Mouse (Mus musculus) midbrain, embryonic 16.5 days (tissue): ENCODE data around the gene Olfr1504. TPM values are rescaled to one million over a fixed set of nuclear protein-coding genes. Genes with fewer than 3 reads are reported as not detected.
"Not testable (repeated sequence)": the region's sequence is repeated elsewhere in the genome, so short reads cannot be mapped to it uniquely, and the experiment has no call there.

ENCODE experiments used
- ATAC-seq: fragments of 200-750 bp; cut with Nextera tagmentation; 2 replicates; pipeline ENCODE4 v1.8.0; 2017; ENCODE audit warnings: moderate TSS enrichment
- H3K27ac ChIP-seq: fragments of 300-500 bp; sonication (generic); 2 replicates; pipeline ENCODE4 v1.5.1; 2014; ENCODE audit warnings: mild to moderate bottlenecking, low read length, mixed read lengths
- H3K27me3 ChIP-seq: fragments of 300-500 bp; sonication (generic); 2 replicates; pipeline ENCODE4 v1.6.1; 2014; ENCODE audit warnings: low read depth, low read length, mixed read lengths; ENCODE audit not compliant: control insufficient read depth, insufficient read depth
- H3K36me3 ChIP-seq: fragments of 300-500 bp; sonication (generic); 2 replicates; pipeline ENCODE4 v1.6.1; 2014; ENCODE audit warnings: mild to moderate bottlenecking, low read length, moderate library complexity, mixed read lengths; ENCODE audit not compliant: control insufficient read depth, insufficient read depth
- H3K4me1 ChIP-seq: fragments of 300-500 bp; sonication (generic); 2 replicates; pipeline ENCODE4 v1.6.1; 2014; ENCODE audit warnings: mild to moderate bottlenecking, low read length, mixed read lengths; ENCODE audit not compliant: control insufficient read depth, insufficient read depth
- H3K4me2 ChIP-seq: fragments of 300-500 bp; sonication (generic); 2 replicates; pipeline ENCODE4 v1.6.1; 2014; ENCODE audit warnings: mild to moderate bottlenecking, low read length, mixed read lengths
- H3K4me3 ChIP-seq: fragments of 300-500 bp; sonication (generic); 2 replicates; pipeline ENCODE4 v1.5.1; 2014; ENCODE audit warnings: low read depth, mild to moderate bottlenecking, low read length, moderate library complexity, mixed read lengths
- H3K9ac ChIP-seq: fragments of 300-500 bp; sonication (generic); 2 replicates; pipeline ENCODE4 v1.6.1; 2014; ENCODE audit warnings: low read depth, low read length, mixed read lengths
- H3K9me3 ChIP-seq: fragments of 300-500 bp; sonication (generic); replicated peaks from 2 replicates; pipeline ENCODE4 v1.6.1; 2014; ENCODE audit warnings: mild to moderate bottlenecking, low read length, mixed read lengths; ENCODE audit not compliant: control insufficient read depth, poor library complexity, severe bottlenecking
- WGBS: fragments of 180-500 bp; shearing (Covaris S2); extraction: QIAGEN DNeasy Blood & Tissue Kit; methylation state at CpG from one replicate; pipeline ENCODE4 v1.1.7; 2014; 5-methylcytosine and 5-hydroxymethylcytosine counted together
- polyA plus RNA-seq: library from polyadenylated mRNA; unstranded; fragments of >200 nt; fragmentation: Nextera tagmentation; extraction: Ambion mirVana; gene quantifications from 2 replicates; pipeline ENCODE4 v1.2.1, GENCODE M21; 2015

Olfr1504 gene
- polyA plus RNA-seq, result not detected in 2 replicates

GRCm38 (mm10) chr19:13897828-13898227, at the start of gene Olfr1504:
Gene Olfr1504, minus strand, starts transcription at chr19:13897928.
- ATAC-seq, result no peak
- WGBS, result 63% methylated on average over 1 of the region's 1 CpGs
- no peaks in the 10 kb centered on the region for H3K9me3 ChIP-seq
- H3K27me3 ChIP-seq, result no peaks in the 10 kb centered on the region
- H3K9ac ChIP-seq, result no peak within 1 kb of the TSS
- no peak within 1 kb of the TSS for H3K4me2 ChIP-seq
- no peak within 1 kb of the TSS for H3K27ac ChIP-seq
- no peaks in the 10 kb centered on the region for H3K36me3 ChIP-seq
- no peak within 1 kb of the TSS for H3K4me3 ChIP-seq
- H3K4me1 ChIP-seq, result no peaks in the 10 kb centered on the region

- Histone ChIP-seq H3K27ac (no peak within 1 kb of the TSS), H3K4me1 (no peaks in the 10 kb centered on the region), H3K9ac (no peak within 1 kb of the TSS), H3K4me2 (no peak within 1 kb of the TSS), H3K36me3 (no peaks in the 10 kb centered on the region), H3K9me3 (no peaks in the 10 kb centered on the region), H3K4me3 (no peak within 1 kb of the TSS), H3K27me3 (no peaks in the 10 kb centered on the region)
- ATAC-seq, result no peak
- 89% methylated on average over 2 of the region's 2 CpGs for WGBS
Observed at GRCm38 (mm10) chr19:13913230-13913629, 15.5 kb upstream of the Olfr1504 start, which contains the start of gene Olfr1505. Gene Olfr1505, plus strand, starts transcription at chr19:13913530.

GRCm38 (mm10) chr19:13861495-13861894, 36.2 kb downstream of the Olfr1504 start, which contains the start of gene Olfr1502:
Gene Olfr1502, plus strand, starts transcription at chr19:13861795.
- Histone ChIP-seq H3K27ac (no peak within 1 kb of the TSS), H3K9me3 (no peaks in the 10 kb centered on the region), H3K9ac (no peak within 1 kb of the TSS), H3K4me3 (no peak within 1 kb of the TSS), H3K4me2 (no peak within 1 kb of the TSS), H3K36me3 (no peaks in the 10 kb centered on the region), H3K4me1 (no peaks in the 10 kb centered on the region), H3K27me3 (no peaks in the 10 kb centered on the region)
- 91% methylated on average over 1 of the region's 1 CpGs for WGBS
- no peak for ATAC-seq

- not testable (repeated sequence) for H3K9me3 ChIP-seq, H3K4me3 ChIP-seq, H3K36me3 ChIP-seq, H3K4me2 ChIP-seq, H3K27ac ChIP-seq, ATAC-seq, H3K27me3 ChIP-seq, H3K4me1 ChIP-seq, H3K9ac ChIP-seq
Observed at GRCm38 (mm10) chr19:13850592-13850991, 47.1 kb downstream of the Olfr1504 start, which contains the start of gene Olfr1501. Gene Olfr1501, minus strand, starts transcription at chr19:13850692.

Other genes starting within 250 kb of the Olfr1504 start
- not detected in 2 replicates for gene Olfr1490, start 246.8 kb downstream of the Olfr1504 start, polyA plus RNA-seq
- gene Olfr1491, start 200.7 kb downstream of the Olfr1504 start, polyA plus RNA-seq, result not detected in 2 replicates
- not detected in 2 replicates for gene Olfr1493-ps1, start 174.7 kb downstream of the Olfr1504 start, polyA plus RNA-seq
- gene Olfr1494, start 158.2 kb downstream of the Olfr1504 start, polyA plus RNA-seq, result not detected in 2 replicates
- gene Olfr1495, start 133.3 kb downstream of the Olfr1504 start, polyA plus RNA-seq, result not detected in 2 replicates
- gene Olfr1496, start 120.0 kb downstream of the Olfr1504 start, polyA plus RNA-seq, result not detected in 2 replicates
- gene Olfr1497, start 99.7 kb downstream of the Olfr1504 start, polyA plus RNA-seq, result not detected in 2 replicates
- not detected in 2 replicates for gene Olfr1499, start 78.5 kb downstream of the Olfr1504 start, polyA plus RNA-seq
- not detected in 2 replicates for gene Olfr1500, start 67.4 kb downstream of the Olfr1504 start, polyA plus RNA-seq
- gene Olfr1501, start 47.2 kb downstream of the Olfr1504 start, polyA plus RNA-seq, result not detected in 2 replicates
- gene Olfr1502, start 36.1 kb downstream of the Olfr1504 start, polyA plus RNA-seq, result not detected in 2 replicates
- not detected in 2 replicates for gene Olfr1505, start 15.6 kb upstream of the Olfr1504 start, polyA plus RNA-seq